Mouse (Mus musculus): ENCODE results near the gene Vma21. TPM values are rescaled to one million over a fixed set of nuclear protein-coding genes. Genes with fewer than 3 reads are reported as not detected.
A peak's percentile ranks its signal among the peaks of the same experiment; 100 is the strongest.

Vma21 gene
- total RNA-seq (2021) = 10 to 100 TPM; 19.1 to 22.2 TPM
- long read RNA-seq, experiment 1, full-length matches to known transcripts = 23 of 23 reads
- long read RNA-seq, experiment 1, partial matches to known transcripts = 0 of 23 reads
- long read RNA-seq, experiment 1, other reads (novel, unspliced or antisense) = 0 of 23 reads
- long read RNA-seq, experiment 2, full-length matches to known transcripts = 26 of 27 reads
- long read RNA-seq, experiment 2, partial matches to known transcripts = 1 of 27 reads
- long read RNA-seq, experiment 2, other reads (novel, unspliced or antisense) = 0 of 27 reads

GRCm38 (mm10) chrX:71815631-71816345, at the start of gene Vma21:
Gene Vma21 (plus strand): TSS chrX:71815924.
- intact Hi-C loops (cut with DNase I; ENCODE audit: low total_unique reads) = no loop called here
- DNase-seq = peak; percentile 15

GRCm38 (mm10) chrX:71767909-71768308, 47.8 kb upstream of the Vma21 start:
- DNase-seq = no peak
- intact Hi-C loops (cut with DNase I; ENCODE audit: low total_unique reads) = no loop called here

DNA sequence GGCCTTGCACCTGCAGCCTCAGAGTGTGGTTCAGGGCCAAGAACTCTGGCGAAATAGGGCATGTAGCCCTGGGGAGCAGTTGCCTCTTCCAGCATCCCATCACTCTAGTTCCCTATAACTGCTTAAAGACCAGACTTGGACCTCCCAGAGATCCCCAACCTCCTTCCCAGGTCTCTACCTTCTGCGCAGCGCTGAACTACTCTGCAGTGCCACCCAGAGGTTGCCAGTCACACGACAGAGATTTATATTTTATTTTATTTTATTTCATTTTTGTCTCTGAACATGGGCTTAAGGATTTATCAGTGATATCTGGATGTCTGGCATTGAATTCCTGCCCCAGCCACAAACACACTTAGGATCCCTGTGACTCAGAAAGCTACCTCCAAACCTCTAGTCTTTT, 24.6 kb upstream of the Vma21 start:
- intact Hi-C loops (cut with DNase I; ENCODE audit: low total_unique reads) = no loop called here
- no peak for DNase-seq

- DNase-seq = no peak
- intact Hi-C loops (cut with DNase I; ENCODE audit: low total_unique reads) = loop anchor here (5.0 kb wide), 1 partner anchor 150 kb away; no protein-coding TSS in a partner anchor
These were observed 18.0 kb upstream of the Vma21 start for GRCm38 (mm10) chrX:71797766-71798165.

DNA sequence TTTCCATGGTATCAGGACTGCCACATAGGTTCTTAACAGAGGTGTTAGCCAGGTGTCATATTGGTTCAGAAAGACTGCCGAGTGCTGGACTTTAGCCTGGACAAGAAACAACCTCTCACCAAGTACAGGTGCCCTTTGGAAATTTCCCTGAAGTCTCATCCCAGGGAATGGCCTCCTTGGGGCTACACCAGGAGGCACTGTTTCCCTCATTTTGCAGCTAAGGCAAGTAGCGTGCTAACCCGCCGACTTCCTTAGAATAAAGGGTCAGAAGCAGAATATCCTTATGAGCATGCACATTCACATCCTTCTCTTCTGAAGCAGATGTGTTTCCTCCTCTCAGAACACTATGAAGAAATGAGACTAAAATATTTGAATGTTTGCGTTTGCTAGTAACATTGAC, 16.8 kb upstream of the Vma21 start:
- intact Hi-C loops (cut with DNase I; ENCODE audit: low total_unique reads) = loop anchor here (5.0 kb wide), 1 partner anchor 148 kb away; no protein-coding TSS in a partner anchor

GRCm38 (mm10) chrX:71811966-71812835, 3.5 kb upstream of the Vma21 start:
- intact Hi-C loops (cut with DNase I; ENCODE audit: low total_unique reads) = no loop called here
- no peak for DNase-seq

More for the DNA sequence above, 16.8 kb upstream of the Vma21 start:
- DNase-seq = no peak

DNA sequence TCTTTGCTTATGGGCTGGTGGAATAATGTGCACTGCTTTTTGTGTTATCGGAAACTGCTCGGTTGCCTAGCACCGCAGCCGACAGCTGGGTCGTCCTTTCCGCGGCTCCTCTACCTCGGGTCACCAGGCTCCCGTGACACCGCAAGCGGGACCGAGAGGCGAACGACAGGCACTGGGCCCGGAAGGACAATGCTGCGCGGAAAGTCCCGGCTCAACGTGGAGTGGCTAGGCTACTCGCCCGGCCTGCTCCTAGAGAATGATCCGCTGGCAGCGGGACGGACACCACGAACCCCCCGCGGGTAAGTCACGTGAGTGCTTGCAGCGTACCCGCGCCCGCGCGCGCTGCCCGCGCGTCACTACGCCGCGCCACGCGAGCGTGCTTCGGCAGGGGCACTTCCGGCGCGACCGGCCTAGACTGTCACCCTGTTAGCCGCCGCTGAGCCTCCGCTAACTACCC, 705 bp downstream of the Vma21 start:
- peak; percentile 86 for DNase-seq
- intact Hi-C loops (cut with DNase I; ENCODE audit: low total_unique reads) = no loop called here

- intact Hi-C loops (cut with DNase I; ENCODE audit: low total_unique reads) = no loop called here
- no peak for DNase-seq
These were observed 1.2 kb downstream of the Vma21 start for GRCm38 (mm10) chrX:71816931-71817361.

- intact Hi-C loops (cut with DNase I; ENCODE audit: low total_unique reads) = no loop called here
- no peak for DNase-seq
These were observed 23.2 kb downstream of the Vma21 start for GRCm38 (mm10) chrX:71838911-71839310.

DNA sequence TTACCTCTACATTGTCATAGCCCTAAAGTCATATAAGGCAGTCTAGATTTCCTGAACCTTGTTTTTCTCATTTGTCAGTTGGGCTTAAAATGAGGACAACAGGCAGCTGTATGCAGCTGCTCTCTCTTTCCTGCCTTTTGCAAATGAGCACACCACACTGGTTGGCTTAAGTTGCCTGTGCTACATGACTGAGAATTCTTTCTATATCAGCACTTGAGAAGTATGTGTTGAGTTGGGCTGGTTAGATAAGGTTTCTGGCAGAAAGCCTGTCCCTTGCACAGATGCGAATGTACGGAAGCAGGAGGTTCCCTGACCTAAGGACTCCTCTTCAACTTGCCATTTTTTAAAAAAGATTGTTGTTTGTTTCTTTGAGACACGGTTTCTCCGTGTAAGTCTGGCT, 31.0 kb downstream of the Vma21 start:
- no peak for DNase-seq
- intact Hi-C loops (cut with DNase I; ENCODE audit: low total_unique reads) = no loop called here

GRCm38 (mm10) chrX:71853798-71854197, 38.1 kb downstream of the Vma21 start:
- DNase-seq = no peak
- intact Hi-C loops (cut with DNase I; ENCODE audit: low total_unique reads) = no loop called here

Other genes with a start within 250 kb of the Vma21 start
- 1 to 10 TPM; 1.8 to 3.1 TPM for gene Gpr50, start 152.3 kb upstream of the Vma21 start, total RNA-seq (2021)
- gene Gm1141, start 105.1 kb downstream of the Vma21 start, total RNA-seq (2021) = under 1 TPM in 1 of 2 experiments, not detected in 1; 0.31 TPM
- 10 to 100 TPM; 12.9 to 13.7 TPM for gene Prrg3, start 146.7 kb downstream of the Vma21 start, total RNA-seq (2021)
- gene Fate1, start 157.1 kb downstream of the Vma21 start, total RNA-seq (2021) = not detected
- under 1 TPM in 1 of 2 experiments, not detected in 1; 0.07 TPM for gene Cnga2, start 175.9 kb downstream of the Vma21 start, total RNA-seq (2021)

All from gastrocnemius, postnatal 14 days (tissue).